Mouse (Mus musculus) kidney, postnatal 0 days (tissue): ENCODE results near the gene Cavin2. TPM values are rescaled to one million over a fixed set of nuclear protein-coding genes. Genes with fewer than 3 reads are reported as not detected.

ENCODE experiments used
- ATAC-seq: fragments of 200-750 bp; cut with Nextera tagmentation; replicated peaks from 2 replicates; pipeline ENCODE4 v1.8.0; 2017; ENCODE audit warnings: low read depth, moderate number of reproducible peaks, moderate TSS enrichment, moderate library complexity; ENCODE audit not compliant: low FRiP score
- DNase-seq: peaks from one replicate; pipeline ENCODE4 v3.0.0-alpha.2; 2016; ENCODE audit warnings: low spot score
- H3K27ac ChIP-seq: fragments of 300-500 bp; sonication (generic); 2 replicates; pipeline ENCODE4 v1.5.1; 2014; ENCODE audit warnings: mild to moderate bottlenecking
- H3K27me3 ChIP-seq: fragments of 300-500 bp; sonication (generic); 2 replicates; pipeline ENCODE4 v1.6.1; 2014; ENCODE audit warnings: low read length, mixed read lengths; ENCODE audit not compliant: insufficient read depth
- H3K36me3 ChIP-seq: fragments of 300-500 bp; sonication (generic); 2 replicates; pipeline ENCODE4 v1.6.1; 2014; ENCODE audit warnings: low read length, mixed read lengths; ENCODE audit not compliant: insufficient read depth
- H3K4me1 ChIP-seq: fragments of 300-500 bp; sonication (generic); replicated peaks from 2 replicates; pipeline ENCODE4 v1.6.1; 2014; ENCODE audit warnings: antibody characterized with exemption, low read length, mixed read lengths; ENCODE audit not compliant: insufficient read depth
- H3K4me2 ChIP-seq: fragments of 300-500 bp; sonication (generic); 2 replicates; pipeline ENCODE4 v1.6.1; 2014; ENCODE audit warnings: mild to moderate bottlenecking, low read length, moderate library complexity, mixed read lengths
- H3K4me3 ChIP-seq: fragments of 300-500 bp; sonication (generic); replicated peaks from 2 replicates; pipeline ENCODE4 v1.5.1; 2014; ENCODE audit warnings: low read depth, low read length
- H3K9ac ChIP-seq: fragments of 300-500 bp; sonication (generic); 2 replicates; pipeline ENCODE4 v1.6.1; 2014; ENCODE audit warnings: low read depth, low read length
- H3K9me3 ChIP-seq: fragments of 300-500 bp; sonication (generic); replicated peaks from 2 replicates; pipeline ENCODE4 v1.6.1; 2016; ENCODE audit warnings: low read length, inconsistent platforms, mixed read lengths
- CTCF ChIP-seq: IDR thresholded peaks from 2 replicates; pipeline ENCODE4 v1.5.1; 2016; ENCODE audit warnings: antibody characterized with exemption, low read depth, mild to moderate bottlenecking, moderate library complexity
- WGBS: fragments of 180-500 bp; shearing (Covaris S2); extraction: QIAGEN DNeasy Blood & Tissue Kit; methylation state at CpG from one replicate; pipeline ENCODE4 v1.1.7; 2014; 5-methylcytosine and 5-hydroxymethylcytosine counted together
- polyA plus RNA-seq: library from polyadenylated mRNA; unstranded; fragments of >200 nt; fragmentation: Nextera tagmentation; extraction: Ambion mirVana; gene quantifications from 2 replicates; pipeline ENCODE4 v1.2.1, GENCODE M21; 2015

The Cavin2 gene
- polyA plus RNA-seq, 1 experiment from 2014 or later = 30.8 TPM

GRCm38 (mm10) chr1:51349291-51349967 lies 60.5 kb downstream of the Cavin2 start:
- Histone ChIP-seq H3K4me3 (no peak overlapping the region), H3K36me3 (no peaks in the 10 kb centered on the region), H3K4me2 (no peak overlapping the region), H3K27ac (no peak overlapping the region), H3K27me3 (no peaks in the 10 kb centered on the region), H3K4me1 (no peaks in the 10 kb centered on the region), H3K9ac (no peak overlapping the region), H3K9me3 (no peaks in the 10 kb centered on the region)
- 62% methylated on average over 7 of the region's 7 CpGs for WGBS
- no peak for TF ChIP-seq CTCF
- no peak for ATAC-seq
- no peak for DNase-seq

Other genes starting within 250 kb of the Cavin2 start
- gene Nabp1, start 189.3 kb downstream of the Cavin2 start, polyA plus RNA-seq = 37.7 and 42.6 TPM in 2 replicates